Mouse (Mus musculus) G1E (cell line): Measurements from ENCODE around the gene 1110059E24Rik.

ENCODE experiments used
- CTCF ChIP-seq: IDR thresholded peaks from 2 replicates; pipeline ENCODE4 v1.5.1; 2012; ENCODE audit warnings: low read depth, low read length, inconsistent platforms, mixed read lengths
- TAL1 ChIP-seq: conservative IDR thresholded peaks from 2 replicates; pipeline ENCODE4 v1.6.1; 2012; ENCODE audit warnings: low read depth, low read length, inconsistent platforms, mixed read lengths

DNA sequence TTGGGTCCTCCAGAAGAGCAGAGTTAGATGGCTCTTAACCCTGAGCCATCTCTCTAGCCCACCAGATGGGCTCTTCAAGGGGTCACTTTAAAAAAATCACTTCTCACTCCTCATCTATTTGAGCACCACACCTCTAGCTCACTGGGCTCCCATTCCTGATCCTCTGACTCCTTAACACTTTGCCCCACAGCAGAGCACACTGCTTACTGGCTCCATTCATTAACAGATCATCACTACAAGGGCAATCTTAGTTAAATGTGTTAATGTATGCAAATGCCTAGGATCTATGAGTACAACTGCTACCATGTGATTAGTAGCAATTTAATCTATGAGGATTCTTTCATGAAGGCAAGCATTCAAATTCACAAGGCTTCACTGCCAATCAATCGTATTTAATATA, 58.1 kb downstream of the 1110059E24Rik start:
- no peak for TF ChIP-seq CTCF
- TF ChIP-seq TAL1 = no peak
